ENCODE assay signal across 8 mouse cellular contexts in genomic region chr4:24897351-24897750, GRCm38 (mm10). TPM values are rescaled to one million over a fixed set of nuclear protein-coding genes. Genes with fewer than 3 reads are reported as not detected.
DNase-seq lines count a peak whose midpoint lies in the region; ATAC-seq lines count a peak whose summit lies in the region.

No protein-coding gene starts in this region.

- H3K36me3 ChIP-seq in heart, embryonic 16.5 days (ENCODE audit: control insufficient read depth, insufficient read depth), result peaks cover 15% of the 10 kb centered on the region
- peaks cover 13% of the 10 kb centered on the region for H3K36me3 ChIP-seq in forebrain, embryonic 15.5 days
- peaks cover 6% of the 10 kb centered on the region; the same call in 1 of the 2 replicates for H3K36me3 ChIP-seq in macrophage (ENCODE audit: inconsistent target)

- no peaks in the 10 kb centered on the region for H3K27me3 ChIP-seq in heart, embryonic 16.5 days (ENCODE audit: control insufficient read depth, insufficient read depth, low read length)
- H3K27me3 ChIP-seq in forebrain, embryonic 15.5 days, result no peaks in the 10 kb centered on the region

- no peak for DNase-seq in heart, postnatal 14 days
- peak; percentile 34 for DNase-seq in Muller cell, postnatal 12 days (ENCODE audit: inconsistent ontology term)
- DNase-seq in retina, postnatal 1 day, result no peak
- DNase-seq in right cerebral cortex, postnatal 25 days, result no peak
- DNase-seq in urinary bladder, adult 2 months (ENCODE audit: low spot score), result no peak

- intact Hi-C loops in heart, postnatal 14 days (cut with DNase I), result loop anchor here (1.0 to 10.0 kb wide), 4 partner anchors 70 to 403 kb away; partner anchors contain the start of genes Gpr63, Mms22l and Ufl1

- H3K4me1 ChIP-seq in heart, embryonic 16.5 days (ENCODE audit: control insufficient read depth, insufficient read depth, low read length), result peaks cover 11% of the 10 kb centered on the region
- H3K4me1 ChIP-seq in forebrain, embryonic 15.5 days, result peaks cover 14% of the 10 kb centered on the region

- H3K79me2 ChIP-seq in macrophage (ENCODE audit: inconsistent target), result peaks cover 7% of the 10 kb centered on the region; the same call in 1 of the 2 replicates

- no peaks in the 10 kb centered on the region for H3K9me3 ChIP-seq in heart, embryonic 16.5 days (replicated peaks; ENCODE audit: control insufficient read depth, low read length)
- H3K9me3 ChIP-seq in forebrain, embryonic 15.5 days, result no peaks in the 10 kb centered on the region

- no peak for ATAC-seq in heart, embryonic 16.5 days (replicated peaks; ENCODE audit: extremely low read depth, insufficient read depth, low FRiP score)
- peak; percentile 59 for ATAC-seq in forebrain, embryonic 15.5 days (replicated peaks)

- no peak overlapping the region for H3K27ac ChIP-seq in heart, embryonic 16.5 days (ENCODE audit: low read length)
- H3K27ac ChIP-seq in forebrain, embryonic 15.5 days (replicated peaks), result 0 out of 2 replicates have a peak overlapping the region, but pooled peaks have one; percentile 11
- H3K27ac ChIP-seq in macrophage, result no peak overlapping the region

- H3K4me3 ChIP-seq in heart, embryonic 16.5 days (ENCODE audit: low read length), result peak overlapping the region; percentile 92
- peak overlapping the region; percentile 67 for H3K4me3 ChIP-seq in forebrain, embryonic 15.5 days
- peak overlapping the region; percentile 56 for H3K4me3 ChIP-seq in macrophage (ENCODE audit: inconsistent target)

- peak overlapping the region; percentile 38 for H3K9ac ChIP-seq in heart, embryonic 16.5 days (ENCODE audit: low read length)
- H3K9ac ChIP-seq in forebrain, embryonic 15.5 days (replicated peaks), result peak overlapping the region; percentile 53

- WGBS in heart, embryonic 16.5 days, result 11% methylated on average over 7 of the region's 7 CpGs
- 16% methylated on average over 7 of the region's 7 CpGs for WGBS in forebrain, embryonic 15.5 days
- WGBS in macrophage (ENCODE audit: missing documents), result 12% methylated on average over 7 of the region's 7 CpGs

- H3K4me2 ChIP-seq in heart, embryonic 16.5 days (ENCODE audit: low read depth, low read length), result peak overlapping the region; percentile 98
- peak overlapping the region; percentile 75 for H3K4me2 ChIP-seq in forebrain, embryonic 15.5 days (replicated peaks)

RNA-seq across cellular contexts. Expression of gene Ndufaf4, which starts 0.5 kb away (rescaled TPM):
- polyA plus RNA-seq in heart, embryonic 16.5 days (2015; fragmentation: Nextera tagmentation; extraction: Ambion mirVana), result 75.6 and 75.9 TPM in 2 replicates
- total RNA-seq in heart, postnatal 14 days (2021), result 10 to 100 TPM; 63.7 to 64.0 TPM
- polyA plus RNA-seq in forebrain, embryonic 15.5 days (2015; fragmentation: Nextera tagmentation; extraction: Ambion mirVana), result 52.8 and 55.3 TPM in 2 replicates
- total RNA-seq in macrophage (2018; cell fraction: chromatin; rRNA removed), result 10 to 100 TPM in 7 of 26 experiments, 1 to 10 TPM in 19; 1.1 to 13.1 (median 4.5) TPM
- total RNA-seq in macrophage (2018; cell fraction: cytosol; rRNA removed), result 10 to 100 TPM in 2 of 26 experiments, 1 to 10 TPM in 24; 3.8 to 10.2 (median 7.9) TPM
- total RNA-seq in macrophage (2018; cell fraction: nucleus; rRNA removed), result 10 to 100 TPM in 9 of 26 experiments, 1 to 10 TPM in 17; 1.7 to 20.6 (median 6.1) TPM
- 9.8 to 15.4 TPM (median 10.0 TPM) in 3 replicates for polyA plus RNA-seq in macrophage (2018)
- 12.9 and 14.3 TPM in 2 replicates for polyA plus RNA-seq in urinary bladder, adult 2 months (2012; rRNA removed)

RNA-seq across cellular contexts. Expression of gene Klhl32, which starts 46.4 kb away (rescaled TPM):
- polyA plus RNA-seq in heart, embryonic 16.5 days (2015; fragmentation: Nextera tagmentation; extraction: Ambion mirVana), result 3.7 and 4.6 TPM in 2 replicates
- under 1 TPM; 0.88 TPM for total RNA-seq in heart, postnatal 14 days (2021)
- 19.0 and 23.0 TPM in 2 replicates for polyA plus RNA-seq in forebrain, embryonic 15.5 days (2015; fragmentation: Nextera tagmentation; extraction: Ambion mirVana)
- total RNA-seq in macrophage (2018; cell fraction: chromatin; rRNA removed), result not detected
- not detected for total RNA-seq in macrophage (2018; cell fraction: cytosol; rRNA removed)
- total RNA-seq in macrophage (2018; cell fraction: nucleus; rRNA removed), result not detected
- polyA plus RNA-seq in macrophage (2018), result not detected in 3 replicates
- polyA plus RNA-seq in urinary bladder, adult 2 months (2012; rRNA removed), result 2.4 and 3.6 TPM in 2 replicates
